Mouse (Mus musculus) liver, embryonic 14.5 days (tissue): Measurements from ENCODE around the gene Vps37d.

ENCODE experiments used
- CTCF ChIP-seq: IDR thresholded peaks from 2 replicates; pipeline ENCODE4 v1.5.1; 2016; ENCODE audit warnings: antibody characterized with exemption, low read depth, control low read depth
- EP300 ChIP-seq: IDR thresholded peaks from 2 replicates; pipeline ENCODE4 v1.6.1; 2016; ENCODE audit warnings: antibody characterized with exemption, low read depth

DNA sequence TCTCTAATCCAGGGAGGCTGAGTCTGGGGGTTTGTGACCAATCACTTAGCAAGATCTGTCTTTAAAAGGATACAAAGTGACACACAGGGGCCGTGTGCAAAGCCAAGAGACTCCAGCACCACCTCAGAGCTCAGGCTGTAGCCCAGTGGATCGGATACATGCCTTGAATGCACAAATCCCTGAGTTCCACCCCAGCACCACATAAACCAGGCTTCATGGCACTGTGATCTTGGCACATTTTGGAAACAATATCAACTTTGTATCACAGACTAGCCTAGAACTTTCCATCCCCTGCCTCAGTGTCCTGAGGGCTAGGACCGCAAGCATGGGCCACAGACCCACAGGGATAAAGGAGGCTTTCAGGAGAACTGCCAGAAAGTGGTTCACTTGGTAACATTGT, 12.1 kb downstream of the Vps37d start:
- TF ChIP-seq CTCF, result no peak
- no peak for TF ChIP-seq EP300
